Mouse (Mus musculus): ENCODE results near the gene Rin3. TPM values are rescaled to one million over a fixed set of nuclear protein-coding genes. Genes with fewer than 3 reads are reported as not detected.

The Rin3 gene
- total and polyA plus RNA-seq, 2 experiments from 2014 or later, result 4.6 to 13.4 TPM

DNA sequence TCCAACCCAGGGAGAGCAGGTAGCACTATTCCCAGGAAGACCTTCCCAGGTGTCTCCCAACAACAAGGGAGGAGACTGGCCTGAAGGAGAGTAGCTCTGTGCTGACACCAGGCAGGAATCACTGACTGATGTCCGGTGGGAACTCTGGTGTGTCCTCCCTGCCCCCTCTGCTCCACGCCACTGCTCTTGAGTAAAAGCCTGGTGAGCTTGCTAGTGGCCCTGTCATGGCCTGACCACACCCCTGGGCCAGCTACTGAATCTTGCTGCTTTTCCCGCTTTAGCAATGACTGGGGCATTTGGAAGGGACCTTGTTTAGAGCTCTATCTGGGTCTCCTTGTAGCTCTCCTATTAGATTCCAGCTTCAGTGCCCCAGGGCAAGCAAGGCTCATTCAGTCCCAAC lies 59.8 kb downstream of the Rin3 start:
- H3K4me2 ChIP-seq (ENCODE audit: low read depth, low read length), result no peak overlapping the region
- no peaks in the 10 kb centered on the region for H3K9me3 ChIP-seq (replicated peaks; ENCODE audit: control insufficient read depth, low read length)
- DNase-seq (ENCODE audit: low spot score), result no peak
- H3K9ac ChIP-seq (replicated peaks; ENCODE audit: low read depth, low read length), result no peak overlapping the region
- no peak for ATAC-seq (ENCODE audit: insufficient read depth, low read depth)
- peaks cover 3% of the 10 kb centered on the region for H3K4me1 ChIP-seq (ENCODE audit: control insufficient read depth, insufficient read depth)
- no peaks in the 10 kb centered on the region; the same call in 1 of the 2 replicates for H3K36me3 ChIP-seq (replicated peaks; ENCODE audit: control insufficient read depth, insufficient read depth, low read length)
- no peak for TF ChIP-seq CTCF (IDR thresholded peaks at IDR 0.05; ENCODE audit: low read depth)
- no peak for TF ChIP-seq EP300 (IDR thresholded peaks at IDR 0.05; ENCODE audit: low read depth)
- no peak overlapping the region for H3K27ac ChIP-seq (ENCODE audit: low read depth)
- 57% methylated on average over 3 of the region's 3 CpGs for WGBS
- no peak overlapping the region for H3K4me3 ChIP-seq (ENCODE audit: low read depth, low read length)
- no peaks in the 10 kb centered on the region for H3K27me3 ChIP-seq (ENCODE audit: control insufficient read depth, insufficient read depth, low read length)

DNA sequence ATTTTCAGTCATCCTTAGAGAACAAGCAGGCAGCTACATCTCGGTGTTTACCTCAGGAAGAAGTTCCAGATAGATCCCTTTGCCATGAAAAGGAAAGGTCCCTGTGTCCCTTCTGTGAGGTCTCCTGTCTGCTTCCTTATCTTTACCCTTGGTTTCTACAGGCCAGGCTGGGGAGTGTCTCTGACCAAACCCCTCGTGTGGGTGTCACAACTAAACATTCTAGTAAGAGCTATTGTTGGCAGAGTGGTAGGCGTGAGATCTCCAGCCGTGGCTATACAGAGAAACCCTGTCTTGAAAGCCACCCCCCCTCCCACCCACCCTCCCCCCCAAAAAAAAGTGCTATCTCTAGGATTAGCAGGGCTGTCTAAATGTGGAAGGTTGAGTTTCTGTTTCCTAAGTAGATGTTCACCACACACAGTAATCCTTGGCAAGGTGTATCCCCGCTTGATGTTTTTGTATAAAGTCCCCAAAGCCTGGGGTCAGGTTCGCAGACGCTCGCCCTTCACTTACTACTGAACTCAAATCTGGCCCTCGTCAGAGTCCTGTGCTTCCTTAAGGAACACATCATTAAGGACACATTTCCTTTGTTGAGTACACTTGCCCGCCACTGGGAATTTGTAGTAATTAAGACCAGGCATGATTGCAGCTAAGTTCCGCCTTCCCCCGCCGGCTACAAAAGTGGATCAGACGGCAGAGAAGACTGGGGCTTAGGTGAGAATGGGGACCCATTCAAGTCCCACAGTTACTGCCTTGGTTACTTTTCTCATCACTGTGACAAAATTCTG lies 62.4 kb downstream of the Rin3 start:
- H3K9me3 ChIP-seq (replicated peaks; ENCODE audit: control insufficient read depth, low read length), result no peaks in the 10 kb centered on the region
- H3K4me3 ChIP-seq (ENCODE audit: low read depth, low read length), result no peak overlapping the region
- H3K27me3 ChIP-seq (ENCODE audit: control insufficient read depth, insufficient read depth, low read length), result no peaks in the 10 kb centered on the region
- no peak overlapping the region for H3K4me2 ChIP-seq (ENCODE audit: low read depth, low read length)
- no peak overlapping the region for H3K9ac ChIP-seq (replicated peaks; ENCODE audit: low read depth, low read length)
- peaks cover 3% of the 10 kb centered on the region for H3K4me1 ChIP-seq (ENCODE audit: control insufficient read depth, insufficient read depth)
- ATAC-seq (ENCODE audit: insufficient read depth, low read depth) (peak; percentile 11; the same call in 1 of the 2 replicates), DNase-seq (ENCODE audit: low spot score) (no peak)
- no peaks in the 10 kb centered on the region; the same call in 1 of the 2 replicates for H3K36me3 ChIP-seq (replicated peaks; ENCODE audit: control insufficient read depth, insufficient read depth, low read length)
- no peak overlapping the region for H3K27ac ChIP-seq (ENCODE audit: low read depth)
- TF ChIP-seq CTCF (IDR thresholded peaks at IDR 0.05; ENCODE audit: low read depth) (no peak), EP300 (IDR thresholded peaks at IDR 0.05; ENCODE audit: low read depth) (no peak)
- 58% methylated on average over 14 of the region's 14 CpGs for WGBS

DNA sequence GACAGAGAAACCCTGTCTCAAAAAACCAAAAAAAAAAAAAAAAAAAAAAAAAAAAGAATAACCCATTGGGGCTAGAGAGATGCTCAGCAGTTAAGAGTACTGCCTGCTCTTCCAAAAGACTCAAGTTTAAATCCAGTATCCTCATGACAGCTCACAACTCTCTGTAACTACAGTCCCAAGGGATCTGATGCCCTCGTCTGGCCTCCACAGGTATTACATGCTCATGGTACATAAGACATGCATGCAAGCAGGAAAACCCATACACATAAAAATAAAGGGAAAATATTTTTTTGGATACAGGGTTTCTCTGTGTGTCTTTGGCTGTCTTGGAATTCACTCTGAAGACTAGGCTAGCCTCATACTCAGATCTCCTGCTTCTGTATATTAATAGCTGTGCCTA lies 63.7 kb downstream of the Rin3 start:
- H3K27ac ChIP-seq (ENCODE audit: low read depth), result no peak overlapping the region
- H3K36me3 ChIP-seq (replicated peaks; ENCODE audit: control insufficient read depth, insufficient read depth, low read length), result peaks cover 6% of the 10 kb centered on the region; the same call in 1 of the 2 replicates
- H3K9ac ChIP-seq (replicated peaks; ENCODE audit: low read depth, low read length), result no peak overlapping the region
- no peak for ATAC-seq (ENCODE audit: insufficient read depth, low read depth)
- H3K27me3 ChIP-seq (ENCODE audit: control insufficient read depth, insufficient read depth, low read length), result no peaks in the 10 kb centered on the region
- H3K4me2 ChIP-seq (ENCODE audit: low read depth, low read length), result no peak overlapping the region
- 17% methylated on average over 1 of the region's 1 CpGs for WGBS
- peaks cover 3% of the 10 kb centered on the region for H3K4me1 ChIP-seq (ENCODE audit: control insufficient read depth, insufficient read depth)
- no peak for DNase-seq (ENCODE audit: low spot score)
- H3K4me3 ChIP-seq (ENCODE audit: low read depth, low read length), result no peak overlapping the region
- TF ChIP-seq CTCF (IDR thresholded peaks at IDR 0.05; ENCODE audit: low read depth) (peak; percentile 64), EP300 (IDR thresholded peaks at IDR 0.05; ENCODE audit: low read depth) (no peak)
- no peaks in the 10 kb centered on the region for H3K9me3 ChIP-seq (replicated peaks; ENCODE audit: control insufficient read depth, low read length)

DNA sequence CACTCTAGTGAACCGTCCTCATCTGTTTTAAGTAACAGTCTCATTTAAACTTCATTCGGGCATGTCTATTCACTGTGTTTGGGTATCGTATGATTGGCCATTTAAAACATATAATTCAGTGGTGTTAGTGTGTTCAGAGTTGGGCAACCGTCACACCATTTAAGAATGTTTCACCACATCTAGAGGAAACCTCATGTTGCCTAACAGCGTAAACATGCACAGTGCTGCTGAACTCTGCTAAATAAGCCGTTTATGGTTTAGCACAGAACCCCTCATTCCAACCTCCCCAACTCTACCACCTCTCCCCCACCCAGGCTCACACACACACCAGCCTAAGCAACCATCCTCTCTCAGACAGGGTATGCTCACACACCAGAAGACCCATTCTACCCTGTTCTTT lies 65.6 kb downstream of the Rin3 start:
- Histone ChIP-seq H3K9ac (replicated peaks; ENCODE audit: low read depth, low read length) (no peak overlapping the region), H3K27me3 (ENCODE audit: control insufficient read depth, insufficient read depth, low read length) (no peaks in the 10 kb centered on the region), H3K4me3 (ENCODE audit: low read depth, low read length) (no peak overlapping the region), H3K9me3 (replicated peaks; ENCODE audit: control insufficient read depth, low read length) (no peaks in the 10 kb centered on the region), H3K4me1 (ENCODE audit: control insufficient read depth, insufficient read depth) (peaks cover 3% of the 10 kb centered on the region; the same call in 1 of the 2 replicates), H3K36me3 (replicated peaks; ENCODE audit: control insufficient read depth, insufficient read depth, low read length) (peaks cover 15% of the 10 kb centered on the region; the same call in 1 of the 2 replicates), H3K27ac (ENCODE audit: low read depth) (no peak overlapping the region), H3K4me2 (ENCODE audit: low read depth, low read length) (no peak overlapping the region)
- no peak for TF ChIP-seq EP300 (IDR thresholded peaks at IDR 0.05; ENCODE audit: low read depth)
- no peak for TF ChIP-seq CTCF (IDR thresholded peaks at IDR 0.05; ENCODE audit: low read depth)
- DNase-seq (ENCODE audit: low spot score) (no peak), ATAC-seq (ENCODE audit: insufficient read depth, low read depth) (no peak)
- WGBS, result 90% methylated on average over 6 of the region's 6 CpGs

DNA sequence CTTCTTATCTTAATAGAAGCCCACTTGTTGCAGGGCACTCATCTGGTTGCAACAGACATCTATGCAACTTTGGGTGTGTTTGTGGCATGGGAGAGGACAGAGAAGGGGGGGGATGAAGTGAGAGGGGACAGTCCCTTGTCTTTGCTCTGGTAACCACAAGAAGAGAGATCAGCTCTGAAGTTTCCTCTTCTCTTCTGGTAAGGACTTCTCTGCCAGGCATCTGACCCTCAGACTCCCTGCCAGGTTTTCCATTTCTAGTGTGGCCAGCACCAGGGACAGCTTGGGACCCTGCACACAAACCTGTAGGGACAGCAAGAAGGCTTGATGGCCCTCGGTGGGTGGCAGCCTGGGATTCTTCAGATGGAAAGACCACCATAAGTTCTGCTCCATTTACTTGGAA lies 68.1 kb downstream of the Rin3 start:
- Histone ChIP-seq H3K4me2 (ENCODE audit: low read depth, low read length) (no peak overlapping the region), H3K4me3 (ENCODE audit: low read depth, low read length) (no peak overlapping the region), H3K9me3 (replicated peaks; ENCODE audit: control insufficient read depth, low read length) (no peaks in the 10 kb centered on the region), H3K36me3 (replicated peaks; ENCODE audit: control insufficient read depth, insufficient read depth, low read length) (peaks cover 15% of the 10 kb centered on the region), H3K9ac (replicated peaks; ENCODE audit: low read depth, low read length) (no peak overlapping the region), H3K27me3 (ENCODE audit: control insufficient read depth, insufficient read depth, low read length) (no peaks in the 10 kb centered on the region), H3K27ac (ENCODE audit: low read depth) (no peak overlapping the region), H3K4me1 (ENCODE audit: control insufficient read depth, insufficient read depth) (no peaks in the 10 kb centered on the region)
- DNase-seq (ENCODE audit: low spot score), result no peak
- no peak for TF ChIP-seq CTCF (IDR thresholded peaks at IDR 0.05; ENCODE audit: low read depth)
- no peak for TF ChIP-seq EP300 (IDR thresholded peaks at IDR 0.05; ENCODE audit: low read depth)
- ATAC-seq (ENCODE audit: insufficient read depth, low read depth), result no peak
- WGBS, result 81% methylated on average over 1 of the region's 1 CpGs
